Comparison of ENCODE assay signal across 22 mouse cellular contexts in genomic region chr13:17511184-17511778, GRCm38 (mm10).
DNase-seq lines count a peak whose midpoint lies in the region; ATAC-seq lines count a peak whose summit lies in the region.
"Had no signal": no experiment of that assay in that cellular context is flagged by ENCODE, and none has a peak within 500 bp of the region (broad histone marks: within the 10 kb centered on the region; RNA-seq: fewer than 3 reads in every experiment).

No protein-coding gene starts in this region.

- no peaks in the 10 kb centered on the region for H3K4me1 ChIP-seq in limb, embryonic 10.5 days
- no peaks in the 10 kb centered on the region for H3K4me1 ChIP-seq in hindbrain, embryonic 13.5 days (replicated peaks)
- H3K4me1 ChIP-seq: embryonic facial prominence, embryonic 15.5 days; forebrain, embryonic 12.5 days; heart, embryonic 12.5 days; hindbrain, embryonic 10.5 days; hindbrain, embryonic 15.5 days had no signal

- no peak overlapping the region for H3K9ac ChIP-seq in hindbrain, embryonic 13.5 days
- H3K9ac ChIP-seq: embryonic facial prominence, embryonic 15.5 days; forebrain, embryonic 12.5 days; heart, embryonic 12.5 days; hindbrain, embryonic 15.5 days had no signal

- no peaks in the 10 kb centered on the region for H3K9me3 ChIP-seq in limb, embryonic 10.5 days (replicated peaks)
- no peaks in the 10 kb centered on the region for H3K9me3 ChIP-seq in hindbrain, embryonic 13.5 days
- H3K9me3 ChIP-seq: embryonic facial prominence, embryonic 15.5 days; forebrain, embryonic 12.5 days; G1E; heart, embryonic 12.5 days; hindbrain, embryonic 10.5 days; hindbrain, embryonic 15.5 days had no signal

- H3K36me3 ChIP-seq in limb, embryonic 10.5 days: no peaks in the 10 kb centered on the region
- no peaks in the 10 kb centered on the region for H3K36me3 ChIP-seq in hindbrain, embryonic 13.5 days
- H3K36me3 ChIP-seq: embryonic facial prominence, embryonic 15.5 days; forebrain, embryonic 12.5 days; G1E; heart, embryonic 12.5 days; hindbrain, embryonic 10.5 days; hindbrain, embryonic 15.5 days had no signal

- DNase-seq in adrenal gland, adult 2 months: peak; percentile 1
- DNase-seq in adrenal gland, postnatal 10 days: no peak
- DNase-seq in Muller cell, postnatal 12 days (ENCODE audit: inconsistent ontology term): peak; percentile 81
- DNase-seq in brain, adult 2 months (ENCODE audit: low read depth, low spot score): peak; percentile 20
- no peak for DNase-seq in limb, embryonic 10.5 days (ENCODE audit: low spot score)
- no peak for DNase-seq in cerebellum, adult 18-20 months
- DNase-seq: adrenal gland, postnatal 25 days; cerebellum, adult 8-10 months; cerebellum, postnatal 14 days; embryo, embryonic 11 days; gastrocnemius, adult 2 months; gastrocnemius, postnatal 25 days had no signal

- 89% methylated on average over 4 of the region's 4 CpGs for WGBS in limb, embryonic 10.5 days
- WGBS in hindbrain, embryonic 13.5 days: 86% methylated on average over 4 of the region's 4 CpGs

- H3K27me3 ChIP-seq in limb, embryonic 10.5 days (ENCODE audit: low read depth, poor library complexity, severe bottlenecking): no peaks in the 10 kb centered on the region
- H3K27me3 ChIP-seq in hindbrain, embryonic 13.5 days: no peaks in the 10 kb centered on the region
- H3K27me3 ChIP-seq: embryonic facial prominence, embryonic 15.5 days; forebrain, embryonic 12.5 days; heart, embryonic 12.5 days; hindbrain, embryonic 15.5 days had no signal

- H3K4me2 ChIP-seq in hindbrain, embryonic 13.5 days: no peak overlapping the region
- H3K4me2 ChIP-seq: embryonic facial prominence, embryonic 15.5 days; forebrain, embryonic 12.5 days; heart, embryonic 12.5 days; hindbrain, embryonic 15.5 days had no signal

- H3K27ac ChIP-seq in limb, embryonic 10.5 days: no peak overlapping the region
- no peak overlapping the region for H3K27ac ChIP-seq in hindbrain, embryonic 13.5 days
- H3K27ac ChIP-seq: embryonic facial prominence, embryonic 15.5 days; forebrain, embryonic 12.5 days; gastrocnemius, adult 2 months; hindbrain, embryonic 10.5 days; hindbrain, embryonic 15.5 days had no signal

- no peak for ATAC-seq in hindbrain, embryonic 13.5 days (ENCODE audit: low FRiP score)
- ATAC-seq: CD4-positive, CD25-positive, alpha-beta regulatory T cell, adult 4 months; forebrain, embryonic 16.5 days; intestine, embryonic 16.5 days had no signal

- H3K4me3 ChIP-seq in limb, embryonic 10.5 days: no peak overlapping the region
- H3K4me3 ChIP-seq in hindbrain, embryonic 13.5 days: no peak overlapping the region
- H3K4me3 ChIP-seq: embryonic facial prominence, embryonic 15.5 days; forebrain, embryonic 12.5 days; gastrocnemius, adult 2 months; heart, embryonic 12.5 days; hindbrain, embryonic 10.5 days; hindbrain, embryonic 15.5 days had no signal

Comparison
In these comparisons a context has a peak if more than half of its experiments do, and no peak if none do; other contexts are left out.
1. DNase-seq: peak in adrenal gland, adult 2 months (single experiment), Muller cell, postnatal 12 days (single experiment) and brain, adult 2 months (single experiment); none in adrenal gland, postnatal 10 days (single experiment), limb, embryonic 10.5 days (single experiment) and cerebellum, adult 18-20 months (0 of 2).